Mouse (Mus musculus) heart, embryonic 16.5 days (tissue): ENCODE measurements at regions not wholly inside any gene's neighbourhood (a gene's known extent, or its start where the extent isn't known, plus 50 kb on each side); places are given as distances from the start of the nearest gene placed in this dataset.

Experiments used
- ATAC-seq: fragments of 200-750 bp; cut with Nextera tagmentation; replicated peaks from 2 replicates; pipeline ENCODE4 v1.8.0; 2017; ENCODE audit warnings: moderate number of reproducible peaks; ENCODE audit not compliant: insufficient read depth, low FRiP score; ENCODE audit errors: extremely low read depth
- H3K27ac ChIP-seq: fragments of 300-500 bp; sonication (generic); 2 replicates; pipeline ENCODE4 v1.5.1; 2014; ENCODE audit warnings: mild to moderate bottlenecking, low read length, control low read depth, moderate library complexity
- H3K27me3 ChIP-seq: fragments of 300-500 bp; sonication (generic); 2 replicates; pipeline ENCODE4 v1.6.1; 2014; ENCODE audit warnings: low read length, mixed read lengths; ENCODE audit not compliant: control insufficient read depth, insufficient read depth
- H3K36me3 ChIP-seq: fragments of 300-500 bp; sonication (generic); 2 replicates; pipeline ENCODE4 v1.6.1; 2014; ENCODE audit not compliant: control insufficient read depth, insufficient read depth
- H3K4me1 ChIP-seq: fragments of 300-500 bp; sonication (generic); 2 replicates; pipeline ENCODE4 v1.6.1; 2014; ENCODE audit warnings: low read length, mixed read lengths; ENCODE audit not compliant: control insufficient read depth, insufficient read depth
- H3K4me2 ChIP-seq: fragments of 300-500 bp; sonication (generic); 2 replicates; pipeline ENCODE4 v1.6.1; 2014; ENCODE audit warnings: low read depth, mild to moderate bottlenecking, control low read depth, low read length
- H3K4me3 ChIP-seq: fragments of 300-500 bp; sonication (generic); 2 replicates; pipeline ENCODE4 v1.5.1; 2014; ENCODE audit warnings: mild to moderate bottlenecking, control low read depth, low read length
- H3K9ac ChIP-seq: fragments of 300-500 bp; sonication (generic); 2 replicates; pipeline ENCODE4 v1.6.1; 2014; ENCODE audit warnings: low read length, control low read depth
- H3K9me3 ChIP-seq: fragments of 300-500 bp; sonication (generic); replicated peaks from 2 replicates; pipeline ENCODE4 v1.6.1; 2016; ENCODE audit warnings: low read length; ENCODE audit not compliant: control insufficient read depth
- WGBS: fragments of 180-500 bp; shearing (Covaris S2); extraction: QIAGEN DNeasy Blood & Tissue Kit; methylation state at CpG from one replicate; pipeline ENCODE4 v1.1.7; 2014; 5-methylcytosine and 5-hydroxymethylcytosine counted together

- no peaks in the 10 kb centered on the region for H3K9me3 ChIP-seq
- H3K36me3 ChIP-seq, result no peaks in the 10 kb centered on the region
- no peaks in the 10 kb centered on the region for H3K27me3 ChIP-seq
- H3K27ac ChIP-seq, result no peak overlapping the region
- no peak overlapping the region for H3K9ac ChIP-seq
- H3K4me2 ChIP-seq, result no peak overlapping the region
- 38% methylated on average over 2 of the region's 2 CpGs for WGBS
- H3K4me3 ChIP-seq, result no peak overlapping the region
- H3K4me1 ChIP-seq, result peaks cover 6% of the 10 kb centered on the region
- no peak for ATAC-seq
These were observed 69.6 kb downstream of the Cetn3 start for GRCm38 (mm10) chr13:81852309-81852978.

DNA sequence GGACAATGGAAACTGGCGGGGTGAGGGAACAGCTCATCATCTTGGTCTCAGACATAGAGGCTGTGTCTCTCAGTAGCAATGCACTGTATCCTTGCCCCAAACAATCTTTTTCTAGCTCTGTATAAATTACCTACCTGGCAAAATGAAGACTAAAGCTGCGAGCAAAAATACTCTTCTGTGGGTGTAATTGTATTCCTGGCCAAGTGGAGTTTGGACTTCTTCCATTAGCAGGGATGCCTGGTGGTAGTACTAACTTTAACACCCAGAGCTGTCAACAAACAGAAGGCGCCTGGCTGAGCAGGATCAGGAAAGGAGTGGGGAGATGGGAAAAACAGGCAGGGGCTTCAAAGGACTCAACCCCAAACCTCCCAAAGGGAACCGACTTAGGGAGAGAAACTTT is 73.2 kb downstream of the Cetn3 start:
- H3K27ac ChIP-seq, result peak overlapping the region; percentile 73
- no peak overlapping the region for H3K9ac ChIP-seq
- H3K36me3 ChIP-seq, result no peaks in the 10 kb centered on the region
- peak overlapping the region; percentile 49 for H3K4me2 ChIP-seq
- H3K9me3 ChIP-seq, result no peaks in the 10 kb centered on the region
- H3K4me1 ChIP-seq, result peaks cover 10% of the 10 kb centered on the region
- peak; percentile 74 for ATAC-seq
- no peak overlapping the region for H3K4me3 ChIP-seq
- 14% methylated on average over 4 of the region's 4 CpGs for WGBS
- H3K27me3 ChIP-seq, result no peaks in the 10 kb centered on the region

DNA sequence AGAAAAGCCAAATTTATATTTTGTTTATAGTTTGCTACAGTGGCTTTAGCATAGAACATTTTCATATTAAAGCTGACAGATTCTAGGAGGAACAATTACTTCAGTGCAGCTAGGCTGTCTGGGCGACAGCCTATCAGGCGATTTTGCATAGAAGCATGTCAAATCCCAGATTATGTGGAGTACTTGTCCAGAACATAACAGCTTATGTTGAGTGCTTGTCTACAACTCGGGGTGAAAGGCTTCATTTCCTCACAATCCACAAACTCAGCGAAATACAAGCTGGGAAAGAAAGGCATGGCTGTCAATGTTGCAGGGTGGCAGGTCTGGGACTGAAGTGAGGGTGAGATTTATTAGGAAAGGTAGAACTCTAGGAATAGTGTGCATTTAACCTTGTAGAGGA is 77.8 kb downstream of the Cetn3 start:
- Histone ChIP-seq H3K4me1 (peaks cover 12% of the 10 kb centered on the region), H3K36me3 (no peaks in the 10 kb centered on the region), H3K27ac (peak overlapping the region; percentile 51; the same call in 1 of the 2 replicates), H3K9me3 (no peaks in the 10 kb centered on the region), H3K4me3 (no peak overlapping the region), H3K9ac (no peak overlapping the region), H3K27me3 (no peaks in the 10 kb centered on the region), H3K4me2 (peak overlapping the region; percentile 49)
- peak; percentile 79 for ATAC-seq
- 29% methylated on average over 4 of the region's 4 CpGs for WGBS

DNA sequence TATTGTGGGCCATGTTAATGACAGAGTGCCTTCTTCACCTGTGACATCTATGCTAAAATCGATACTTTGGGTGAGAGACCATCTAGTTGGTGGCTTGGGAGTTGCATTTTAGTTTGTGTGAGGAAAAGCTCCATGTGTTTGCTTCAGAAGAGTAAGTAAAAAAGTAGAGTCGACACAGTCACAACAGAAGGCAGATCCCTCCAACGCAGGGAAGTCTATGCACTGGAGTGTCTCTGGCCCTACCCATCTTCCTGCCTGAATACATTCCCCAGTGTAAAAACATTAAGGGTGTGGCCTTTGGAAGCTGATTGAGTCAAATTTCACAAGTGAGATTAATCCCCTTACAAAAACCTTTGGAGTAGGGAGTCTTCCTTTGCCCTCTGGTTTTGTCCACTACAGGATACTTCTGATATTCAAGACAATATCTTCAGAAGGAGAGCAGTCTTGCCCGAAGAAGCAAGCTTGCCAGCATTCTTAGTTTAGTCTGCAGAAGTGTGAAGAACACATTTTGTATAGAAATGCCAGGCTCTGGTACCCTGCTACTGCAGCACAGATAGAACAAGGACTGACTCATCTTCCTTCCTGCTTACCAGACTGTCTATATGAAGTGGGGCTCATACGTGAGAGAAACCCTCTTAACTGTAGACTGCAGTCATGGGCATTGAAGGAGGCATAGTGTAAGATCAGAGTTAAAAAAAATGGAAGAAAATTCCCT is 79.2 kb downstream of the Cetn3 start:
- Histone ChIP-seq H3K9ac (no peak overlapping the region), H3K36me3 (no peaks in the 10 kb centered on the region), H3K27ac (no peak overlapping the region), H3K4me1 (0 out of 2 replicates have a peak, but pooled peaks cover 6% of the 10 kb centered on the region), H3K27me3 (no peaks in the 10 kb centered on the region), H3K4me2 (no peak overlapping the region), H3K9me3 (no peaks in the 10 kb centered on the region), H3K4me3 (no peak overlapping the region)
- 78% methylated on average over 5 of the region's 5 CpGs for WGBS
- no peak for ATAC-seq

- Histone ChIP-seq H3K9ac (no peak overlapping the region), H3K4me1 (no peaks in the 10 kb centered on the region), H3K4me2 (no peak overlapping the region), H3K4me3 (no peak overlapping the region), H3K27ac (no peak overlapping the region), H3K27me3 (no peaks in the 10 kb centered on the region), H3K36me3 (no peaks in the 10 kb centered on the region), H3K9me3 (no peaks in the 10 kb centered on the region)
- ATAC-seq, result no peak
- WGBS, result 81% methylated on average over 9 of the region's 9 CpGs
These were observed 88.3 kb downstream of the Cetn3 start for GRCm38 (mm10) chr13:81871226-81871625.

- Histone ChIP-seq H3K36me3 (no peaks in the 10 kb centered on the region), H3K9me3 (no peaks in the 10 kb centered on the region), H3K9ac (no peak overlapping the region), H3K4me2 (no peak overlapping the region), H3K4me3 (no peak overlapping the region), H3K27ac (no peak overlapping the region), H3K4me1 (no peaks in the 10 kb centered on the region), H3K27me3 (no peaks in the 10 kb centered on the region)
- WGBS, result 73% methylated on average over 6 of the region's 6 CpGs
- no peak for ATAC-seq
These were observed 103.0 kb downstream of the Cetn3 start for GRCm38 (mm10) chr13:81885879-81886278.

DNA sequence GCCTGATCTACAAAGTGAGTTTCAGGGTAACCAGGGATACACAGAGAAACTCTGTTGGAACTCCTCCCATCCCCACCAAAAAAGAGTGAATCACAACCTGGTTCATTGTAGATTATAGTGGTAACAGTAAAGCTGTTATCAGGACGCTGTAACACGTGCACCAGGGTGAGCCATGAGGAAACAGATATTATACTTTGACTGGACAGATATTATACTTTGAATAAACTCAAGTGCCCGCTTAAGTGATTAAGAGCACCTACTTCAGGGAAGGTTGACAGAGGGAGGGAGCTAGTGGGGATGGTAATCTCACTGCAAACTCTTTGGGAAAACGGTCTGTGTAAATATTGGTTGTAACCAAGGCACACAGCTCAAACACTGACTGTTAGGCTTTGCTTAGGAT is 147.4 kb downstream of the Cetn3 start:
- Histone ChIP-seq H3K4me2 (no peak overlapping the region), H3K9ac (no peak overlapping the region), H3K9me3 (no peaks in the 10 kb centered on the region), H3K27me3 (no peaks in the 10 kb centered on the region), H3K4me3 (no peak overlapping the region), H3K36me3 (no peaks in the 10 kb centered on the region), H3K27ac (no peak overlapping the region), H3K4me1 (peaks cover 9% of the 10 kb centered on the region; the same call in 1 of the 2 replicates)
- 39% methylated on average over 4 of the region's 4 CpGs for WGBS
- ATAC-seq, result no peak

DNA sequence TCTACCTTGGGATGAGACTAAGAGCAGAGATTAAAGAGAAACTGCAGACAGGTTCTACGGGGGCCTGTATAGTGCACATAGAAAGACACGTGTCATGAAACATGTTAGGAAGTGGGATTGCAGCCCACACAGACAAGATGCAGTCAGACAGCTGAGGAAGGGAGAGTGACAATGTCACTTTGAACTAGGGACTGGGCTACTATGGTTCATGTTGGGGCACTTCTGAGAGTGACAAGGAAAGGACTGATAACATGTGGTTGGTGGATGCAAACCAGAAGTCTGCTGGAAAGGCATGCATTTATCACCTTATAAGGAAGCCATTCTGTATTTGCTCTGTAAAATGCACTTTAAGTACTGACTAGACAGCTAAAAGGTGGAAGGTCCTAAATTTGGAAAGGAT is 148.3 kb downstream of the Cetn3 start:
- Histone ChIP-seq H3K27me3 (no peaks in the 10 kb centered on the region), H3K36me3 (no peaks in the 10 kb centered on the region), H3K9me3 (no peaks in the 10 kb centered on the region), H3K4me3 (no peak overlapping the region), H3K9ac (no peak overlapping the region), H3K27ac (no peak overlapping the region), H3K4me1 (peaks cover 9% of the 10 kb centered on the region; the same call in 1 of the 2 replicates), H3K4me2 (peak overlapping the region; percentile 5; the same call in 1 of the 2 replicates)
- ATAC-seq, result 0 out of 2 replicates have a peak, but pooled peaks have one; percentile 41
- WGBS, result 51% methylated on average over 2 of the region's 2 CpGs

GRCm38 (mm10) chr13:81937061-81937460 is 154.2 kb downstream of the Cetn3 start:
- H3K9ac ChIP-seq, result no peak overlapping the region
- no peak overlapping the region for H3K27ac ChIP-seq
- 66% methylated on average over 3 of the region's 3 CpGs for WGBS
- ATAC-seq, result no peak
- H3K27me3 ChIP-seq, result no peaks in the 10 kb centered on the region
- H3K36me3 ChIP-seq, result no peaks in the 10 kb centered on the region
- H3K4me3 ChIP-seq, result no peak overlapping the region
- H3K9me3 ChIP-seq, result no peaks in the 10 kb centered on the region
- H3K4me1 ChIP-seq, result no peaks in the 10 kb centered on the region
- no peak overlapping the region for H3K4me2 ChIP-seq
